Mouse (Mus musculus) erythroblast, embryonic 14.5 days (primary cell): ENCODE data around the gene Trappc2l. TPM values are rescaled to one million over a fixed set of nuclear protein-coding genes. Genes with fewer than 3 reads are reported as not detected.

ENCODE experiments used
- H3K27me3 ChIP-seq: 2 replicates; pipeline ENCODE4 v1.6.1; 2012; ENCODE audit warnings: inconsistent platforms; ENCODE audit not compliant: control insufficient read depth
- H3K36me3 ChIP-seq: 2 replicates; pipeline ENCODE4 v1.6.1; 2012; ENCODE audit warnings: mild to moderate bottlenecking, inconsistent platforms; ENCODE audit not compliant: control insufficient read depth
- H3K4me1 ChIP-seq: 2 replicates; pipeline ENCODE4 v1.6.1; 2012; ENCODE audit warnings: inconsistent platforms; ENCODE audit not compliant: control insufficient read depth
- H3K4me3 ChIP-seq: replicated peaks from 2 replicates; pipeline ENCODE3; 2012; ENCODE audit warnings: moderate library complexity, mild to moderate bottlenecking, inconsistent platforms
- H3K9me3 ChIP-seq: 2 replicates; pipeline ENCODE4 v1.6.1; 2012; ENCODE audit warnings: low read length, inconsistent platforms, mixed read lengths; ENCODE audit not compliant: control insufficient read depth
- GATA1 ChIP-seq: IDR thresholded peaks from 2 replicates; pipeline ENCODE4 v1.6.1; 2012; ENCODE audit warnings: low read length, inconsistent platforms, mixed read lengths
- TAL1 ChIP-seq: IDR thresholded peaks from 3 replicates; pipeline ENCODE4 v1.6.1; 2012; ENCODE audit warnings: low read length, inconsistent platforms, mixed read lengths
- polyA plus RNA-seq: library from polyadenylated mRNA; stranded (reverse); fragments of >175 nt; gene quantifications from 2 replicates; pipeline ENCODE4 v1.2.3, GENCODE M21; 2012

Gene Trappc2l
- polyA plus RNA-seq, 1 experiment = 0.16 TPM

GRCm38 (mm10) chr8:122617947-122618546, 6.6 kb downstream of the Trappc2l start:
- Histone ChIP-seq H3K36me3 (peaks cover 23% of the 10 kb centered on the region), H3K4me1 (peaks cover 38% of the 10 kb centered on the region), H3K4me3 (peak overlapping the region; percentile 34), H3K9me3 (peaks cover 9% of the 10 kb centered on the region), H3K27me3 (peaks cover 8% of the 10 kb centered on the region; the same call in 1 of the 2 replicates)
- TF ChIP-seq TAL1 (no peak), GATA1 (no peak)

- Histone ChIP-seq H3K4me3 (peak overlapping the region; percentile 34), H3K9me3 (peaks cover 9% of the 10 kb centered on the region), H3K36me3 (peaks cover 16% of the 10 kb centered on the region), H3K27me3 (peaks cover 8% of the 10 kb centered on the region; the same call in 1 of the 2 replicates), H3K4me1 (peaks cover 36% of the 10 kb centered on the region)
- TF ChIP-seq GATA1 (peak; percentile 56; the same call in 1 of the 2 replicates), TAL1 (peak; percentile 85)
Measured at GRCm38 (mm10) chr8:122618660-122619378, 7.4 kb downstream of the Trappc2l start.

GRCm38 (mm10) chr8:122620446-122620845, 9.0 kb downstream of the Trappc2l start:
- Histone ChIP-seq H3K4me3 (no peak overlapping the region), H3K9me3 (peaks cover 9% of the 10 kb centered on the region), H3K27me3 (peaks cover 10% of the 10 kb centered on the region; the same call in 1 of the 2 replicates), H3K4me1 (peaks cover 40% of the 10 kb centered on the region), H3K36me3 (peaks cover 4% of the 10 kb centered on the region)
- no peak for TF ChIP-seq TAL1
- TF ChIP-seq GATA1 = no peak

- H3K36me3 ChIP-seq = no peaks in the 10 kb centered on the region
- TF ChIP-seq TAL1 = no peak
- no peak for TF ChIP-seq GATA1
- H3K4me1 ChIP-seq = peaks cover 45% of the 10 kb centered on the region
- H3K27me3 ChIP-seq = peaks cover 10% of the 10 kb centered on the region; the same call in 1 of the 2 replicates
- H3K4me3 ChIP-seq = no peak within 1 kb of the TSS
- H3K9me3 ChIP-seq = peaks cover 9% of the 10 kb centered on the region
Measured at GRCm38 (mm10) chr8:122622727-122623126, 11.3 kb downstream of the Trappc2l start, which contains the start of gene Pabpn1l. Gene Pabpn1l, minus strand, starts transcription at chr8:122622739.

GRCm38 (mm10) chr8:122623844-122624642, 12.6 kb downstream of the Trappc2l start:
- peaks cover 7% of the 10 kb centered on the region for H3K36me3 ChIP-seq
- peaks cover 10% of the 10 kb centered on the region; the same call in 1 of the 2 replicates for H3K27me3 ChIP-seq
- H3K9me3 ChIP-seq = peaks cover 9% of the 10 kb centered on the region
- TF ChIP-seq GATA1 (no peak), TAL1 (no peak)
- peaks cover 38% of the 10 kb centered on the region for H3K4me1 ChIP-seq
- H3K4me3 ChIP-seq = no peak overlapping the region

GRCm38 (mm10) chr8:122624653-122625052, 13.2 kb downstream of the Trappc2l start:
- peaks cover 12% of the 10 kb centered on the region; the same call in 1 of the 2 replicates for H3K27me3 ChIP-seq
- TF ChIP-seq TAL1 (no peak), GATA1 (no peak)
- peaks cover 9% of the 10 kb centered on the region for H3K9me3 ChIP-seq
- peaks cover 11% of the 10 kb centered on the region for H3K36me3 ChIP-seq
- no peak overlapping the region for H3K4me3 ChIP-seq
- H3K4me1 ChIP-seq = peaks cover 31% of the 10 kb centered on the region

- no peak overlapping the region for H3K4me3 ChIP-seq
- peaks cover 18% of the 10 kb centered on the region; the same call in 1 of the 2 replicates for H3K27me3 ChIP-seq
- TF ChIP-seq TAL1 = no peak
- TF ChIP-seq GATA1 = no peak
- peaks cover 9% of the 10 kb centered on the region for H3K9me3 ChIP-seq
- H3K4me1 ChIP-seq = peaks cover 22% of the 10 kb centered on the region
- peaks cover 21% of the 10 kb centered on the region for H3K36me3 ChIP-seq
Measured at GRCm38 (mm10) chr8:122625811-122626210, 14.4 kb downstream of the Trappc2l start.

GRCm38 (mm10) chr8:122626896-122627295, 15.5 kb downstream of the Trappc2l start:
- no peaks in the 10 kb centered on the region; the same call in 1 of the 2 replicates for H3K9me3 ChIP-seq
- H3K4me1 ChIP-seq = peaks cover 20% of the 10 kb centered on the region
- no peak overlapping the region for H3K4me3 ChIP-seq
- H3K27me3 ChIP-seq = peaks cover 16% of the 10 kb centered on the region; the same call in 1 of the 2 replicates
- H3K36me3 ChIP-seq = peaks cover 26% of the 10 kb centered on the region
- no peak for TF ChIP-seq GATA1
- TF ChIP-seq TAL1 = no peak

GRCm38 (mm10) chr8:122629388-122629787, 17.9 kb downstream of the Trappc2l start:
- H3K27me3 ChIP-seq = peaks cover 11% of the 10 kb centered on the region; the same call in 1 of the 2 replicates
- H3K4me1 ChIP-seq = peaks cover 20% of the 10 kb centered on the region
- no peak overlapping the region for H3K4me3 ChIP-seq
- H3K36me3 ChIP-seq = peaks cover 47% of the 10 kb centered on the region
- H3K9me3 ChIP-seq = no peaks in the 10 kb centered on the region
- TF ChIP-seq GATA1 (no peak), TAL1 (no peak)
